Mouse (Mus musculus): ENCODE data around the gene Ift22.

- TF ChIP-seq CTCF (IDR thresholded peaks at IDR 0.05; ENCODE audit: borderline replicate concordance, control insufficient read depth, extremely low read depth, insufficient read depth, low read length, poor library complexity) (no peak), POLR2A (IDR thresholded peaks at IDR 0.05; ENCODE audit: control insufficient read depth, extremely low read depth, insufficient read depth, low read length, poor library complexity) (no peak)
Observed at GRCm38 (mm10) chr5:136947874-136948273, 39.9 kb downstream of the Ift22 start.
